Mouse (Mus musculus): ENCODE data around the gene Hsbp1. TPM values are rescaled to one million over a fixed set of nuclear protein-coding genes. Genes with fewer than 3 reads are reported as not detected.
"Not testable (repeated sequence)": the region's sequence is repeated elsewhere in the genome, so short reads cannot be mapped to it uniquely, and the experiment has no call there.

Gene Hsbp1
- 366 and 377 TPM in 2 replicates for polyA plus RNA-seq (2014; fragmentation: Nextera tagmentation; extraction: Ambion mirVana)

GRCm38 (mm10) chr8:119344190-119344856 lies at the start of gene Hsbp1:
Gene Hsbp1, plus strand, starts transcription at chr8:119344488.
- no peaks in the 10 kb centered on the region for H3K27me3 ChIP-seq (ENCODE audit: control insufficient read depth, insufficient read depth, low read length)
- peak within 1 kb of the TSS; percentile 61 for H3K4me3 ChIP-seq (ENCODE audit: low read depth, low read length)
- ATAC-seq (ENCODE audit: low FRiP score) (peak; percentile 98), DNase-seq (ENCODE audit: low spot score) (peak; percentile 100)
- no peak within 1 kb of the TSS for H3K27ac ChIP-seq (ENCODE audit: low read depth, low read length)
- peaks cover under 1% of the 10 kb centered on the region for H3K36me3 ChIP-seq (ENCODE audit: control insufficient read depth, insufficient read depth, low read length)
- peak within 1 kb of the TSS; percentile 76 for H3K9ac ChIP-seq (ENCODE audit: low read depth, low read length)
- H3K4me2 ChIP-seq (replicated peaks; ENCODE audit: low read depth, low read length) = peak within 1 kb of the TSS; percentile 53
- no peaks in the 10 kb centered on the region for H3K9me3 ChIP-seq (ENCODE audit: control insufficient read depth, low read length)
- peaks cover 3% of the 10 kb centered on the region for H3K4me1 ChIP-seq (replicated peaks; ENCODE audit: control insufficient read depth, insufficient read depth, low read length)
- 1% methylated on average over 50 of the region's 52 CpGs for WGBS

GRCm38 (mm10) chr8:119295477-119295876 lies 48.8 kb upstream of the Hsbp1 start:
- 86% methylated on average over 13 of the region's 13 CpGs for WGBS
- H3K36me3 ChIP-seq (ENCODE audit: control insufficient read depth, insufficient read depth, low read length) = no peaks in the 10 kb centered on the region
- no peak overlapping the region for H3K9ac ChIP-seq (ENCODE audit: low read depth, low read length)
- H3K4me2 ChIP-seq (replicated peaks; ENCODE audit: low read depth, low read length) = no peak overlapping the region
- H3K27ac ChIP-seq (ENCODE audit: low read depth, low read length) = no peak overlapping the region
- H3K4me1 ChIP-seq (replicated peaks; ENCODE audit: control insufficient read depth, insufficient read depth, low read length) = no peaks in the 10 kb centered on the region
- no peak for ATAC-seq (ENCODE audit: low FRiP score)
- no peak for DNase-seq (ENCODE audit: low spot score)
- H3K27me3 ChIP-seq (ENCODE audit: control insufficient read depth, insufficient read depth, low read length) = no peaks in the 10 kb centered on the region
- H3K9me3 ChIP-seq (ENCODE audit: control insufficient read depth, low read length) = no peaks in the 10 kb centered on the region
- H3K4me3 ChIP-seq (ENCODE audit: low read depth, low read length) = no peak overlapping the region

GRCm38 (mm10) chr8:119297752-119298151 lies 46.5 kb upstream of the Hsbp1 start:
- not testable (repeated sequence) for H3K9me3 ChIP-seq (ENCODE audit: control insufficient read depth, low read length); H3K4me2 ChIP-seq (replicated peaks; ENCODE audit: low read depth, low read length); ATAC-seq (ENCODE audit: low FRiP score); H3K4me1 ChIP-seq (replicated peaks; ENCODE audit: control insufficient read depth, insufficient read depth, low read length); H3K27ac ChIP-seq (ENCODE audit: low read depth, low read length); H3K27me3 ChIP-seq (ENCODE audit: control insufficient read depth, insufficient read depth, low read length); H3K4me3 ChIP-seq (ENCODE audit: low read depth, low read length); H3K9ac ChIP-seq (ENCODE audit: low read depth, low read length); H3K36me3 ChIP-seq (ENCODE audit: control insufficient read depth, insufficient read depth, low read length)
- 32% methylated on average over 3 of the region's 3 CpGs for WGBS
- DNase-seq (ENCODE audit: low spot score) = peak; percentile 64

GRCm38 (mm10) chr8:119300335-119300734 lies 44.0 kb upstream of the Hsbp1 start:
- Histone ChIP-seq H3K27ac (ENCODE audit: low read depth, low read length) (no peak overlapping the region), H3K27me3 (ENCODE audit: control insufficient read depth, insufficient read depth, low read length) (no peaks in the 10 kb centered on the region), H3K36me3 (ENCODE audit: control insufficient read depth, insufficient read depth, low read length) (no peaks in the 10 kb centered on the region), H3K9me3 (ENCODE audit: control insufficient read depth, low read length) (no peaks in the 10 kb centered on the region), H3K4me3 (ENCODE audit: low read depth, low read length) (no peak overlapping the region), H3K9ac (ENCODE audit: low read depth, low read length) (no peak overlapping the region), H3K4me1 (replicated peaks; ENCODE audit: control insufficient read depth, insufficient read depth, low read length) (no peaks in the 10 kb centered on the region), H3K4me2 (replicated peaks; ENCODE audit: low read depth, low read length) (no peak overlapping the region)
- DNase-seq (ENCODE audit: low spot score) (no peak), ATAC-seq (ENCODE audit: low FRiP score) (no peak)
- 92% methylated on average over 5 of the region's 5 CpGs for WGBS

- WGBS = 87% methylated on average over 8 of the region's 8 CpGs
- no peaks in the 10 kb centered on the region for H3K4me1 ChIP-seq (replicated peaks; ENCODE audit: control insufficient read depth, insufficient read depth, low read length)
- H3K4me3 ChIP-seq (ENCODE audit: low read depth, low read length) = no peak overlapping the region
- H3K9ac ChIP-seq (ENCODE audit: low read depth, low read length) = no peak overlapping the region
- no peak overlapping the region for H3K27ac ChIP-seq (ENCODE audit: low read depth, low read length)
- no peak for DNase-seq (ENCODE audit: low spot score)
- no peaks in the 10 kb centered on the region for H3K36me3 ChIP-seq (ENCODE audit: control insufficient read depth, insufficient read depth, low read length)
- ATAC-seq (ENCODE audit: low FRiP score) = no peak
- no peaks in the 10 kb centered on the region for H3K27me3 ChIP-seq (ENCODE audit: control insufficient read depth, insufficient read depth, low read length)
- H3K9me3 ChIP-seq (ENCODE audit: control insufficient read depth, low read length) = no peaks in the 10 kb centered on the region
- H3K4me2 ChIP-seq (replicated peaks; ENCODE audit: low read depth, low read length) = no peak overlapping the region
These were observed 40.1 kb upstream of the Hsbp1 start for GRCm38 (mm10) chr8:119304196-119304595.

GRCm38 (mm10) chr8:119311412-119311811 lies 32.9 kb upstream of the Hsbp1 start:
- WGBS = 27% methylated on average over 3 of the region's 3 CpGs
- ATAC-seq (ENCODE audit: low FRiP score) = no peak
- peak; percentile 17 for DNase-seq (ENCODE audit: low spot score)

GRCm38 (mm10) chr8:119323215-119323614 lies 21.1 kb upstream of the Hsbp1 start:
- ATAC-seq (ENCODE audit: low FRiP score) (no peak), DNase-seq (ENCODE audit: low spot score) (no peak)
- Histone ChIP-seq H3K36me3 (ENCODE audit: control insufficient read depth, insufficient read depth, low read length) (no peaks in the 10 kb centered on the region), H3K4me2 (replicated peaks; ENCODE audit: low read depth, low read length) (no peak overlapping the region), H3K27me3 (ENCODE audit: control insufficient read depth, insufficient read depth, low read length) (no peaks in the 10 kb centered on the region), H3K4me1 (replicated peaks; ENCODE audit: control insufficient read depth, insufficient read depth, low read length) (no peaks in the 10 kb centered on the region), H3K4me3 (ENCODE audit: low read depth, low read length) (no peak overlapping the region), H3K9me3 (ENCODE audit: control insufficient read depth, low read length) (no peaks in the 10 kb centered on the region), H3K27ac (ENCODE audit: low read depth, low read length) (no peak overlapping the region), H3K9ac (ENCODE audit: low read depth, low read length) (no peak overlapping the region)
- 64% methylated on average over 6 of the region's 6 CpGs for WGBS

More at GRCm38 (mm10) chr8:119311412-119311811, 32.9 kb upstream of the Hsbp1 start:
- Histone ChIP-seq H3K36me3 (ENCODE audit: control insufficient read depth, insufficient read depth, low read length) (no peaks in the 10 kb centered on the region), H3K27ac (ENCODE audit: low read depth, low read length) (no peak overlapping the region), H3K4me3 (ENCODE audit: low read depth, low read length) (no peak overlapping the region), H3K9ac (ENCODE audit: low read depth, low read length) (no peak overlapping the region), H3K4me2 (replicated peaks; ENCODE audit: low read depth, low read length) (no peak overlapping the region), H3K4me1 (replicated peaks; ENCODE audit: control insufficient read depth, insufficient read depth, low read length) (no peaks in the 10 kb centered on the region), H3K27me3 (ENCODE audit: control insufficient read depth, insufficient read depth, low read length) (no peaks in the 10 kb centered on the region), H3K9me3 (ENCODE audit: control insufficient read depth, low read length) (no peaks in the 10 kb centered on the region)

- H3K4me1 ChIP-seq (replicated peaks; ENCODE audit: control insufficient read depth, insufficient read depth, low read length) = no peaks in the 10 kb centered on the region
- no peak overlapping the region for H3K4me2 ChIP-seq (replicated peaks; ENCODE audit: low read depth, low read length)
- no peak overlapping the region for H3K9ac ChIP-seq (ENCODE audit: low read depth, low read length)
- no peak for ATAC-seq (ENCODE audit: low FRiP score)
- no peaks in the 10 kb centered on the region for H3K27me3 ChIP-seq (ENCODE audit: control insufficient read depth, insufficient read depth, low read length)
- DNase-seq (ENCODE audit: low spot score) = no peak
- WGBS = 80% methylated on average over 4 of the region's 4 CpGs
- no peak overlapping the region for H3K4me3 ChIP-seq (ENCODE audit: low read depth, low read length)
- no peaks in the 10 kb centered on the region for H3K9me3 ChIP-seq (ENCODE audit: control insufficient read depth, low read length)
- no peak overlapping the region for H3K27ac ChIP-seq (ENCODE audit: low read depth, low read length)
- H3K36me3 ChIP-seq (ENCODE audit: control insufficient read depth, insufficient read depth, low read length) = no peaks in the 10 kb centered on the region
These were observed 4.7 kb upstream of the Hsbp1 start for GRCm38 (mm10) chr8:119339546-119339945.

GRCm38 (mm10) chr8:119343606-119344005 lies 682 bp upstream of the Hsbp1 start:
- Histone ChIP-seq H3K9me3 (ENCODE audit: control insufficient read depth, low read length) (no peaks in the 10 kb centered on the region), H3K27ac (ENCODE audit: low read depth, low read length) (no peak overlapping the region), H3K9ac (ENCODE audit: low read depth, low read length) (no peak overlapping the region), H3K36me3 (ENCODE audit: control insufficient read depth, insufficient read depth, low read length) (no peaks in the 10 kb centered on the region; the same call in none of the 2 replicates), H3K4me3 (ENCODE audit: low read depth, low read length) (peak overlapping the region; percentile 61), H3K27me3 (ENCODE audit: control insufficient read depth, insufficient read depth, low read length) (no peaks in the 10 kb centered on the region), H3K4me2 (replicated peaks; ENCODE audit: low read depth, low read length) (no peak overlapping the region), H3K4me1 (replicated peaks; ENCODE audit: control insufficient read depth, insufficient read depth, low read length) (peaks cover 3% of the 10 kb centered on the region)
- 81% methylated on average over 3 of the region's 3 CpGs for WGBS
- DNase-seq (ENCODE audit: low spot score) (no peak), ATAC-seq (ENCODE audit: low FRiP score) (peak; percentile 39)
